Mouse (Mus musculus) liver, adult 2 months (tissue): Measurements from ENCODE around the gene Atp8b4.

Experiments used
- CTCF ChIP-seq: fragments of 200-500 bp; IDR thresholded peaks from 2 replicates; pipeline ENCODE4 v1.5.1; 2011; ENCODE audit warnings: low read depth, low read length, control low read depth
- POLR2A ChIP-seq: fragments of 200-500 bp; IDR thresholded peaks from 2 replicates; pipeline ENCODE4 v1.6.1; 2011; ENCODE audit warnings: low read length, control low read depth; ENCODE audit not compliant: insufficient read depth; ENCODE audit errors: extremely low read depth

GRCm38 (mm10) chr2:126363745-126364725 lies 136.4 kb downstream of the Atp8b4 start:
- TF ChIP-seq CTCF, result no peak
- TF ChIP-seq POLR2A, result no peak
